Mouse (Mus musculus) B cell, adult 2 months (primary cell): ENCODE results near the gene Trabd2b.

ENCODE experiments used
- DNase-seq, 2 experiments: peaks; one replicate each; pipeline ENCODE4 v3.0.0; 2022

Trabd2b gene

GRCm38 (mm10) chr4:114499650-114500049 is 93.1 kb downstream of the Trabd2b start:
- no peak for DNase-seq

GRCm38 (mm10) chr4:114500317-114500716 is 93.8 kb downstream of the Trabd2b start:
- no peak for DNase-seq

- no peak for DNase-seq
Observed at GRCm38 (mm10) chr4:114501048-114501447, 94.5 kb downstream of the Trabd2b start.

GRCm38 (mm10) chr4:114501611-114502010 is 95.1 kb downstream of the Trabd2b start:
- DNase-seq = no peak

- no peak for DNase-seq
Observed at GRCm38 (mm10) chr4:114504227-114505041, 97.9 kb downstream of the Trabd2b start.

GRCm38 (mm10) chr4:114509601-114510000 is 103.1 kb downstream of the Trabd2b start:
- DNase-seq = no peak

- DNase-seq = no peak
Observed at GRCm38 (mm10) chr4:114511649-114512048, 105.1 kb downstream of the Trabd2b start.

- DNase-seq = no peak
Observed at GRCm38 (mm10) chr4:114513149-114513548, 106.6 kb downstream of the Trabd2b start.

- DNase-seq = no peak
Observed at GRCm38 (mm10) chr4:114515330-114515771, 108.8 kb downstream of the Trabd2b start.

- DNase-seq = no peak
Observed at GRCm38 (mm10) chr4:114516651-114517050, 110.1 kb downstream of the Trabd2b start.

GRCm38 (mm10) chr4:114518061-114518460 is 111.5 kb downstream of the Trabd2b start:
- DNase-seq = no peak

GRCm38 (mm10) chr4:114518571-114518970 is 112.0 kb downstream of the Trabd2b start:
- DNase-seq = no peak

GRCm38 (mm10) chr4:114519321-114519720 is 112.8 kb downstream of the Trabd2b start:
- DNase-seq = no peak

- no peak for DNase-seq
Observed at GRCm38 (mm10) chr4:114519966-114520365, 113.4 kb downstream of the Trabd2b start.

GRCm38 (mm10) chr4:114523335-114524188 is 117.0 kb downstream of the Trabd2b start:
- no peak for DNase-seq

GRCm38 (mm10) chr4:114531591-114531990 is 125.1 kb downstream of the Trabd2b start:
- DNase-seq = no peak

GRCm38 (mm10) chr4:114533894-114534754 is 127.6 kb downstream of the Trabd2b start:
- DNase-seq = no peak

- no peak for DNase-seq
Observed at GRCm38 (mm10) chr4:114537376-114537974, 131.0 kb downstream of the Trabd2b start.

GRCm38 (mm10) chr4:114540031-114540430 is 133.5 kb downstream of the Trabd2b start:
- no peak for DNase-seq

GRCm38 (mm10) chr4:114541221-114541620 is 134.7 kb downstream of the Trabd2b start:
- no peak for DNase-seq

- DNase-seq = no peak
Observed at GRCm38 (mm10) chr4:114542136-114542535, 135.6 kb downstream of the Trabd2b start.

- no peak for DNase-seq
Observed at GRCm38 (mm10) chr4:114545481-114546200, 139.1 kb downstream of the Trabd2b start.
